7 mouse cellular contexts compared by ENCODE assay signal in the genomic region with DNA sequence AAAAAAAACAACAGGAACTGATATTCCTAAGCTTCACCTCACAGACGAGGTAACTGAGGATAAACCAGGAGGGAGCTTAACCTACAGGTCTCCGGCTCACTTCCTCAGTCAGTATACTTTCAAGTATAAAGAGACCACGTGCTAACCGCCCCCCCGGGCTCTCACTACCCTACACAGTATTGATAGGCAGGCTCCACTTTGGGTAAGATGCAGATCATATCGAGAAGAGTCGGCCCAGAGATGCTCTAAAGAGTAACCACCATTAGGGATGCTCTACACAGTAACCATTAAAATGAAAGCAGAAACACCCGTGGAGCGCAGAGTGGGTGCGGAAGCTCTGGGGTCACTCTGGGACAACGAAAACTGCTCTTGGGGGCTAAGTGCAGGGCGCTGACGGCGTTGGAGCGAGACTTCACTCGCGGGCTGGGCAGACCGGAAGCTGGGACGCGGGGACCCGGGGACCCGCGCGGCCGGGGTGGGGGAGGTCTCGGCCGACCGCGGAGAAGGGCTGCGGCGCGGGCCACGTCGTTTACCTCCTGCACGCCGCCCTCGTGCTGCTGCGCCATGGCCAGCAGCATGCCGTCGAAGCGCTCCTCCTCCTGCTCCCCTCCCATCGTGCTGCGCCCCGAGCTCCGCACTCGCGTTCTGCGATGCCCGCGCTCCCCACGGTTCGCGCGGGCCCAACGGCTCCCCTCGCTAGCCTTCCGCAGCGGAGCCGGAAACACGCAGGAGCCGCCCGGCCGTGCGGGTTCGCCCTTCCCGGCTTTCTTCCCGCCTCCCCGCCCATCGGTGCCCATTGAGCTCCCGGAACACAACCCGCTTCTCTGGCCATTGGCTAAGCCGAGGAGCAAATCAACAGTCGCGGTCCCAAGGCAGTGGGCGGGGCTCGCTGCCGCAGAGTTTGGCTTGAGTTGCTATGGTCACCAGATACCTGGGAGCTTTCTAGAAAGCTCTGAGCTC. TPM values are rescaled to one million over a fixed set of nuclear protein-coding genes. Genes with fewer than 3 reads are reported as not detected.
A peak's percentile ranks its signal among the peaks of the same experiment; 100 is the strongest.
DNase-seq lines count a peak whose midpoint lies in the region; ATAC-seq and TF ChIP-seq lines count a peak whose summit lies in the region.

Gene Nudc (minus strand): TSS at position 725 of the 960 bp plus-strand sequence.

- H3K36me3 ChIP-seq in embryonic facial prominence, embryonic 10.5 days (replicated peaks): peaks cover 38% of the 10 kb centered on the region
- peaks cover 12% of the 10 kb centered on the region for H3K36me3 ChIP-seq in intestine, postnatal 0 days (ENCODE audit: control insufficient read depth, insufficient read depth)
- peaks cover 32% of the 10 kb centered on the region for H3K36me3 ChIP-seq in midbrain, embryonic 12.5 days
- H3K36me3 ChIP-seq in small intestine, adult 2 months (ENCODE audit: control insufficient read depth, insufficient read depth, low read length): peaks cover 6% of the 10 kb centered on the region; the same call in 1 of the 2 replicates

- peak within 1 kb of the TSS; percentile 70 for H3K4me2 ChIP-seq in intestine, postnatal 0 days (replicated peaks; ENCODE audit: low read depth)
- peak within 1 kb of the TSS; percentile 88 for H3K4me2 ChIP-seq in midbrain, embryonic 12.5 days (replicated peaks)

- DNase-seq in adrenal gland, postnatal 10 days: peak; percentile 97
- DNase-seq in embryonic facial prominence, embryonic 10.5 days (ENCODE audit: low spot score): peak; percentile 98
- DNase-seq in gonadal fat pad, adult 2 months (ENCODE audit: low read depth): peak; percentile 44
- peak; percentile 96 for DNase-seq in left cerebral cortex, postnatal 4 days

- H3K27ac ChIP-seq in embryonic facial prominence, embryonic 10.5 days (replicated peaks): peak within 1 kb of the TSS; percentile 92
- peak within 1 kb of the TSS; percentile 69 for H3K27ac ChIP-seq in intestine, postnatal 0 days (ENCODE audit: low read depth, low read length)
- H3K27ac ChIP-seq in midbrain, embryonic 12.5 days (replicated peaks): peak within 1 kb of the TSS; percentile 69
- H3K27ac ChIP-seq in small intestine, adult 2 months (ENCODE audit: insufficient read depth, low read depth, low read length): peak within 1 kb of the TSS; percentile 36; the same call in 1 of the 2 replicates

- TF ChIP-seq CTCF in intestine, postnatal 0 days (IDR thresholded peaks at IDR 0.05; ENCODE audit: low read depth): no peak
- no peak for TF ChIP-seq CTCF in small intestine, adult 2 months (IDR thresholded peaks at IDR 0.05; ENCODE audit: extremely low read depth, insufficient read length, insufficient replicate concordance, low read depth, low read length)

- peak within 1 kb of the TSS; percentile 73 for H3K9ac ChIP-seq in intestine, postnatal 0 days (ENCODE audit: low read depth, low read length)
- H3K9ac ChIP-seq in midbrain, embryonic 12.5 days (replicated peaks): peak within 1 kb of the TSS; percentile 87

- H3K4me3 ChIP-seq in embryonic facial prominence, embryonic 10.5 days: peak within 1 kb of the TSS; percentile 97
- peak within 1 kb of the TSS; percentile 91 for H3K4me3 ChIP-seq in intestine, postnatal 0 days (ENCODE audit: low read depth, low read length)
- H3K4me3 ChIP-seq in midbrain, embryonic 12.5 days: peak within 1 kb of the TSS; percentile 97
- peak within 1 kb of the TSS; percentile 95 for H3K4me3 ChIP-seq in small intestine, adult 2 months (ENCODE audit: low read depth, low read length)

- TF ChIP-seq POLR2A in small intestine, adult 2 months (IDR thresholded peaks at IDR 0.05; ENCODE audit: low read depth, low read length): peak; percentile 85

- no peaks in the 10 kb centered on the region for H3K27me3 ChIP-seq in embryonic facial prominence, embryonic 10.5 days (replicated peaks; ENCODE audit: low read depth, poor library complexity, severe bottlenecking)
- H3K27me3 ChIP-seq in intestine, postnatal 0 days (replicated peaks; ENCODE audit: control insufficient read depth, insufficient read depth, low read length): no peaks in the 10 kb centered on the region
- no peaks in the 10 kb centered on the region for H3K27me3 ChIP-seq in midbrain, embryonic 12.5 days
- no peaks in the 10 kb centered on the region for H3K27me3 ChIP-seq in small intestine, adult 2 months (ENCODE audit: control insufficient read depth, insufficient read depth, low read length)

- intact Hi-C loops in left cerebral cortex, postnatal 4 days (cut with DNase I): no loop called here

- ATAC-seq in intestine, postnatal 0 days: peak; percentile 99
- ATAC-seq in midbrain, embryonic 12.5 days (ENCODE audit: low FRiP score, low read depth): peak; percentile 97

- peaks cover 23% of the 10 kb centered on the region for H3K4me1 ChIP-seq in embryonic facial prominence, embryonic 10.5 days
- H3K4me1 ChIP-seq in intestine, postnatal 0 days (replicated peaks; ENCODE audit: control insufficient read depth, insufficient read depth, low read length): peaks cover 5% of the 10 kb centered on the region; the same call in 1 of the 2 replicates
- H3K4me1 ChIP-seq in midbrain, embryonic 12.5 days: peaks cover 20% of the 10 kb centered on the region
- H3K4me1 ChIP-seq in small intestine, adult 2 months (ENCODE audit: control insufficient read depth, insufficient read depth, insufficient read length, low read length): no peaks in the 10 kb centered on the region; the same call in 1 of the 2 replicates

- WGBS in embryonic facial prominence, embryonic 10.5 days: under 1% methylated on average over 77 of the region's 77 CpGs
- WGBS in intestine, postnatal 0 days: under 1% methylated on average over 58 of the region's 77 CpGs
- under 1% methylated on average over 64 of the region's 77 CpGs for WGBS in midbrain, embryonic 12.5 days
- WGBS in small intestine, adult 2 months: under 1% methylated on average over 76 of the region's 77 CpGs

- no peaks in the 10 kb centered on the region for H3K9me3 ChIP-seq in embryonic facial prominence, embryonic 10.5 days
- no peaks in the 10 kb centered on the region for H3K9me3 ChIP-seq in intestine, postnatal 0 days (ENCODE audit: control insufficient read depth)
- 0 out of 2 replicates have a peak, but pooled peaks cover 4% of the 10 kb centered on the region for H3K9me3 ChIP-seq in midbrain, embryonic 12.5 days

RNA-seq across cellular contexts. Expression of gene Nudc, which starts in this region (rescaled TPM):
- total RNA-seq in adrenal gland, postnatal 10 days (2021): 100 to 1,000 TPM in 1 of 2 experiments, 10 to 100 TPM in 1; 95.6 to 102 TPM
- polyA plus RNA-seq in embryonic facial prominence, embryonic 10.5 days (2016; fragmentation: Nextera tagmentation; extraction: Ambion mirVana): 489 and 518 TPM in 2 replicates
- 43.9 and 66.0 TPM in 2 replicates for polyA plus RNA-seq in gonadal fat pad, adult 2 months (2012; rRNA removed)
- polyA plus RNA-seq in intestine, postnatal 0 days (2015; fragmentation: Nextera tagmentation; extraction: Ambion mirVana): 125 and 138 TPM in 2 replicates
- total RNA-seq in left cerebral cortex, postnatal 4 days (2021): 100 to 1,000 TPM; 119 to 121 TPM
- polyA plus RNA-seq in midbrain, embryonic 12.5 days (2016; fragmentation: Nextera tagmentation; extraction: Ambion mirVana): 370 and 391 TPM in 2 replicates
- 9.3 and 16.1 TPM in 2 replicates for polyA plus RNA-seq in small intestine, adult 2 months (2012; rRNA removed)

Comparison
In these comparisons a context has a peak if more than half of its experiments do, and no peak if none do; other contexts are left out.
1. Peak in every context shown above with its lines: DNase-seq, ATAC-seq, H3K4me3 ChIP-seq and H3K27ac ChIP-seq.
2. DNase-seq: peak in every context shown above with its lines; median percentile 98 in embryonic facial prominence, embryonic 10.5 days; 97 in adrenal gland, postnatal 10 days; 96 in left cerebral cortex, postnatal 4 days; 44 in gonadal fat pad, adult 2 months.
3. H3K27ac ChIP-seq: peak in every context shown above with its lines; median percentile 92 in embryonic facial prominence, embryonic 10.5 days; 69 in intestine, postnatal 0 days; 69 in midbrain, embryonic 12.5 days; 36 in small intestine, adult 2 months.